Mouse (Mus musculus) neural tube, embryonic 13.5 days (tissue): ENCODE results near the gene Scgb1c1. TPM values are rescaled to one million over a fixed set of nuclear protein-coding genes. Genes with fewer than 3 reads are reported as not detected.

Experiments
- ATAC-seq: fragments of 200-750 bp; cut with Nextera tagmentation; 2 replicates; pipeline ENCODE4 v1.8.0; 2017; ENCODE audit warnings: low read depth, mild to moderate bottlenecking, moderate TSS enrichment, moderate library complexity
- H3K27ac ChIP-seq: fragments of 300-500 bp; sonication (generic); replicated peaks from 2 replicates; pipeline ENCODE4 v1.5.1; 2015; ENCODE audit warnings: moderate library complexity, mild to moderate bottlenecking, inconsistent platforms
- H3K27me3 ChIP-seq: fragments of 300-500 bp; sonication (generic); 2 replicates; pipeline ENCODE4 v1.6.1; 2015; ENCODE audit warnings: mild to moderate bottlenecking, inconsistent platforms
- H3K36me3 ChIP-seq: fragments of 300-500 bp; sonication (generic); 2 replicates; pipeline ENCODE4 v1.6.1; 2015; ENCODE audit warnings: mild to moderate bottlenecking, inconsistent platforms
- H3K4me1 ChIP-seq: fragments of 300-500 bp; sonication (generic); replicated peaks from 2 replicates; pipeline ENCODE4 v1.6.1; 2015; ENCODE audit warnings: inconsistent platforms
- H3K4me2 ChIP-seq: fragments of 300-500 bp; sonication (generic); 2 replicates; pipeline ENCODE4 v1.6.1; 2015; ENCODE audit warnings: inconsistent platforms, mild to moderate bottlenecking, moderate library complexity
- H3K4me3 ChIP-seq: fragments of 300-500 bp; sonication (generic); 2 replicates; pipeline ENCODE4 v1.5.1; 2015; ENCODE audit warnings: mild to moderate bottlenecking, inconsistent platforms
- H3K9ac ChIP-seq: fragments of 300-500 bp; sonication (generic); 2 replicates; pipeline ENCODE4 v1.6.1; 2015; ENCODE audit warnings: moderate library complexity, mild to moderate bottlenecking, inconsistent platforms
- H3K9me3 ChIP-seq: fragments of 300-500 bp; sonication (generic); 2 replicates; pipeline ENCODE4 v1.6.1; 2016; ENCODE audit warnings: inconsistent platforms
- WGBS: fragments of 180-500 bp; shearing (Covaris S2); methylation state at CpG from one replicate; pipeline ENCODE4 v1.1.7; 2015; 5-methylcytosine and 5-hydroxymethylcytosine counted together
- polyA plus RNA-seq: library from polyadenylated mRNA; unstranded; fragments of >200 nt; fragmentation: Nextera tagmentation; extraction: Ambion mirVana; gene quantifications from 2 replicates; pipeline ENCODE4 v1.2.1, GENCODE M21; 2015

Gene Scgb1c1
- polyA plus RNA-seq, 1 experiment from 2014 or later: not detected

DNA sequence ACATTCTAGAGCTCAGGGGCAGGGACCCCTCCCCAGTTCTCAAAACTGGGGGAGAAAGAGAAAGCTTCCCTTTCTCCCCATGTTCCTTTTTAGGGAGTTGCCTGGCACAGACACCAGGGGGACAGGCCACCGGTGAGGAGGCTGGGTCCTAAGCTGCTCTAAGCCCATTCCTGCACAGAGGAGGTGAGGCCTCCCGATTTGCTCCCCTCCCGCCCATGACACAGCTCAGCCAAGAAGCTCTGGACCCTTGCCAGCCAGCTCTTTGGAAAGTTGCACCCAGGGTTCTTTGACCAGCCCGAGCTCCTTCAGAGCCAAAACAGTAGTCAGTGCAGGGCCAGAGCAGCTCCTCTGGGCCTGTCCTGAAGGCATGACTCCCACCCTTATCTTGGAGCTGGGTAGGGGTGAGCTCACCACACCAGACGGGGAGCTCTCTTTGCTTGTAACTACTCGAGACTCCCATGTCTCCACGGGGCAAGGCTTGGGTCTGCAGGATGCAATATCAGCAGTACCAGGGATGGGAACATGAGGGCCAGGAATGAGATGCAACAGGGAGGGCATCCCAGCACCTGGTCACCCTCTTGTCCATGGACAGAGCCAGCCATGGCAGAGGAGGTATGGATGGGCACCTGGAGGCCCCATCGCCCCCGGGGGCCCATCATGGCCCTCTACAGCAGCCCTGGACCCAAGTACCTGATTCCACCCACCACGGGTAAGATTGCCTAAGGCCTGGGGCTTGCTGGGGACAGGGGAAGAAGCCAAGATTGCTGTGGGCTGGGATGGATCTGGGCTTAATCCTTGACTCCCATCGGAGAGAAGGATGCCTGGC lies 2.6 kb downstream of the Scgb1c1 start, which contains the start of gene Odf3:
Gene Odf3 (plus strand): TSS at position 51 of the 826 bp plus-strand sequence.
- H3K9ac ChIP-seq: peak within 1 kb of the TSS; percentile 34; the same call in 1 of the 2 replicates
- peaks cover 22% of the 10 kb centered on the region for H3K36me3 ChIP-seq
- ATAC-seq: no peak
- no peak within 1 kb of the TSS for H3K4me2 ChIP-seq
- H3K27me3 ChIP-seq: peaks cover 14% of the 10 kb centered on the region
- H3K4me1 ChIP-seq: no peaks in the 10 kb centered on the region
- no peak within 1 kb of the TSS for H3K4me3 ChIP-seq
- H3K27ac ChIP-seq: no peak within 1 kb of the TSS
- WGBS: 76% methylated on average over 11 of the region's 11 CpGs
- no peaks in the 10 kb centered on the region for H3K9me3 ChIP-seq

DNA sequence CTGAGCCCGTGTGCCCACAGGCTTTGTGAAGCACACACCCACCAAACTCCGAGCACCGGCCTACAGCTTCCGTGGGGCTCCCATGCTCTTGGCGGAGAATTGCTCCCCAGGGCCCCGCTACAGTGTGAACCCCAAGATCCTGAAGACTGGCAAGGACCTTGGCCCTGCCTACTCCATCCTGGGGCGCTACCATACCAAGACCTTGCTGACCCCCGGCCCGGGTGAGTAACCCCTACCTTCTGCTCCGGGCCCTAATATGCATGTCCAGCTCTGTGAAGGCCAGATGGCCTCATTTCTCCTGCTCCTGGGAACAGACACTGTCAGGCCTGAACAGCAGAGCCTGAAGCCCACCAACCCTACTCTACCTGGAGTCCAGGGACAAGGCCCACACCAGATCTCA lies 3.2 kb downstream of the Scgb1c1 start:
- no peak for ATAC-seq
- Histone ChIP-seq H3K36me3 (peaks cover 28% of the 10 kb centered on the region), H3K9me3 (no peaks in the 10 kb centered on the region), H3K4me3 (no peak overlapping the region), H3K27ac (no peak overlapping the region), H3K27me3 (peaks cover 8% of the 10 kb centered on the region; the same call in 1 of the 2 replicates), H3K9ac (no peak overlapping the region), H3K4me1 (no peaks in the 10 kb centered on the region), H3K4me2 (no peak overlapping the region)
- 88% methylated on average over 10 of the region's 10 CpGs for WGBS

DNA sequence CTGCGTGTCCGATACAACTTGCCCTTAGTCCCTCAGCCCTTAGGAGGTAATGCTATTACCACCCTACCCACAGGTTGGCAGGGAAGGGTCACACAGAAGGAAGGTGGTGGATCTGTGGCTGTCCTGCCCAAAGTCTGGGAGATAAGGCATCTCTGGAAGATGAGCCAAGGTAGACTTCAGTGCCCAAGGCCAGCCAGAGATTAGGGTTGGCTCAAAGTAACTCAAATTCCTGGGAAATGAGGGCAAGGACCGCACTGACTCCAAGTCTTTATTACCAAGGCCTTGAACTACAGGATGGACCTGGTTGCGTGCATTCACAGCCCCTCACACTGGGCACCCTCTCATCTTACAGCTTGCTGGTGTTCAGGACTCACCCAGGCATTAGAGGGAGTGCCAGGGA lies 6.6 kb downstream of the Scgb1c1 start:
- Histone ChIP-seq H3K36me3 (peaks cover 41% of the 10 kb centered on the region), H3K4me1 (peaks cover 12% of the 10 kb centered on the region), H3K9me3 (no peaks in the 10 kb centered on the region), H3K27ac (no peak overlapping the region), H3K27me3 (peaks cover 4% of the 10 kb centered on the region; the same call in 1 of the 2 replicates), H3K9ac (no peak overlapping the region), H3K4me2 (no peak overlapping the region), H3K4me3 (no peak overlapping the region)
- WGBS: 94% methylated on average over 4 of the region's 4 CpGs
- no peak for ATAC-seq

DNA sequence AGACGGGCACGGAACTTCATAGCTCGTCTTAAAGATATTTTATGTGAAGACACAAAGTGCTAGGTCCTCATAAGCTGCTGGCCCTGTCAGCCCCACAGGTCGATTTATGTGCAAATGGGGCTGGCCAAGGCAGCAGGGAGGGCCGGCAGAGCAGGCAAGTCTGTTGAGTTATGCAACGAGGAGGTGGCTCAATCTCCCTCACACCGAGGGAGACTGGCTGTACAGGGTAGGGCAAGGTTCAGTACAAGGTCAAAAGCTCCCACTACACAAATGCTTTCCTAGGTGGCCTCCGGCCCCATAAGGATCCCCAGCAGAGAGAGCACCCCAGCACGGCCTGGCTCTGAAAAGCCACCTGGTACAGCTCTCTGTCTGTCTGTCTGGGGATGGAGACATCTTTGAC lies 8.0 kb downstream of the Scgb1c1 start:
- WGBS: 86% methylated on average over 9 of the region's 9 CpGs
- no peak overlapping the region for H3K4me2 ChIP-seq
- H3K9me3 ChIP-seq: no peaks in the 10 kb centered on the region
- peaks cover 43% of the 10 kb centered on the region for H3K36me3 ChIP-seq
- no peak for ATAC-seq
- H3K9ac ChIP-seq: no peak overlapping the region
- no peak overlapping the region for H3K4me3 ChIP-seq
- no peaks in the 10 kb centered on the region for H3K27me3 ChIP-seq
- no peak overlapping the region for H3K27ac ChIP-seq
- H3K4me1 ChIP-seq: peaks cover 20% of the 10 kb centered on the region

DNA sequence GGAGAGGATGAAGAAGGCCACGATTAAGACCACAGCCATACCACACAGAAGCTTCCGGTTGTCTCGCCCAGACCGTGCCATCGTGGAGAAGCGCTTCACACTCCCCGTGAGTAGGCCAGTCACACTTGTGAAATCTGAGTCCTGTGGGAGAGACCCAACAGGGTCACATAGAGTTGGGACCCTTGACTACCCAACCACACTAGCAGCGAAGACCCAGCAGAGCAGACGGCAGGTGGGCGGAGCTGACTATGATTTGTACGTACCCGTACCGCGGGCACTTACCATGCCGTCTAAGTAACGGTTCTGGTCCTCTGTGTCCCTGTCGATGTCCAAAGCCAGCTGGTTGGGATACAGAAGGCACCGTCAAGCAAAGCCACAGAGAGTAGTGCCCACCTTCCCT lies 9.1 kb downstream of the Scgb1c1 start:
- Histone ChIP-seq H3K36me3 (peaks cover 54% of the 10 kb centered on the region), H3K9me3 (no peaks in the 10 kb centered on the region), H3K4me2 (peak overlapping the region; percentile 99), H3K9ac (no peak overlapping the region), H3K4me1 (peaks cover 31% of the 10 kb centered on the region), H3K27ac (no peak overlapping the region), H3K27me3 (no peaks in the 10 kb centered on the region), H3K4me3 (peak overlapping the region; percentile 67; the same call in 1 of the 2 replicates)
- ATAC-seq: no peak
- 94% methylated on average over 18 of the region's 18 CpGs for WGBS

DNA sequence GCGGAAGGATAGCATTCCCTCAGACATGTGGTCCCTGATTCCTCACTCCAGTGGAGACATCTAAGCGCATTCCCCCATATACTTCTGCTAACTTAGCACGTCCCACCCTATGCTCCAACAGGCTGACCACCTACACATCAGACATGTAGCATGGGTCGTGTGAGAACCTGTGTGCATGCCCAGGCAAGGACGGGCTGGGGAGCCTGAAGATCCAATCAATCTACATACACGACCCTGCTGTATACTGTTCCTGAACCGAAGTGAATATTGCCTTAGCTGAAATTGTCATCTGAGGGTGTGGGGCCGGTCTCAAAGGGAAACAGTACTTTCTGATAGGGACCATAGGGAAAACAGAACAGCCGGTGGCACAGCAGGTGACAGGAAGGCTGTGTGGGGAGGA lies 9.8 kb downstream of the Scgb1c1 start:
- Histone ChIP-seq H3K27ac (0 out of 2 replicates have a peak overlapping the region, but pooled peaks have one; percentile 93), H3K4me2 (peak overlapping the region; percentile 99), H3K9ac (peak overlapping the region; percentile 95), H3K27me3 (no peaks in the 10 kb centered on the region), H3K4me3 (peak overlapping the region; percentile 67), H3K9me3 (no peaks in the 10 kb centered on the region), H3K4me1 (peaks cover 38% of the 10 kb centered on the region), H3K36me3 (peaks cover 59% of the 10 kb centered on the region)
- 76% methylated on average over 9 of the region's 9 CpGs for WGBS
- ATAC-seq: no peak

DNA sequence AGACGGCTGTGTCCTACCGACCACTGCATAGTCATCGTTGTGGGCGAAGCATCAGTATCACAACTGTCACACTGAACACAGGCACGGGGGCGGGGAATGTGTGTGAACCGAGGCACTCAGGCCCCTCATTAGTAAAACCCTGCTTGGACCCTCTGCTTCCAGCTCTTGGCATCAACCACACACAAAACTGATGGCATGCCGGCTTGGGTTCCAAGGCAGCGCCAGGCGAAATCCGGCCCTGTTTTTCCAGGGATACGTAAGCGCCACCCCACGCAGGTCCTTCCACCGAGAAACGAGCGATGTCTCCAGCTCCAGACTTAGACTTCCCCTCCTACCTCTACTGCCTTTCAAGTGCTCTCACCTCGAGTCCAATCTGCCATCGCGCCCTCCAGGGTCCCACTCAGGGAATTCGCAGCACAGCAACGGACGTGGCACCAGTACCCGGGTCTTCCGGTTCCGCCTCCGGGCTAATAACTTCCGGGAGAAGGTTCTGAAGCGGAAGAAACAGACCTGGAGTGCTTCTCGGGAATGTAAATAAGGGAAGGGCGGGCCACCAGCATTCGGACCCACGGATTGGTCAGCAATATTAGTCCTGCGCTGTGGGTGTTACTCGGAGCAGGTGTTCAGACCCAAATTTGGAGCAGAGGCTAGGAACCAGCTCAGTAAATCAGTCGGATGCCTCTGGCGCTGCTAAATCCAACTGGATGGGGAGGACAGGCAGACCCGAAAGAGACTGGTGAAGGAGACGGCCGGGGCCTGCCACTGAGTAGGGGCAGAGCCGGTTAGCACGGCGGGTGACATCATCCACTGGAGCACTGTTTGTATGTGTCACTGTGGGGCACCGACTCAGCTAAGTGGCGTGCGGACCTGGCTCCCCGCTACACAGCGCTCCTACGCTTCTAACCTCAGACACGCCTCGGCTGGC lies 10.8 kb downstream of the Scgb1c1 start, which contains the start of gene Gm45785:
Gene Gm45785 (minus strand): TSS at position 472 of the 925 bp plus-strand sequence.
- Histone ChIP-seq H3K4me1 (peaks cover 42% of the 10 kb centered on the region), H3K9ac (peak within 1 kb of the TSS; percentile 95), H3K4me2 (peak within 1 kb of the TSS; percentile 99), H3K9me3 (no peaks in the 10 kb centered on the region), H3K4me3 (peak within 1 kb of the TSS; percentile 67), H3K27ac (peak within 1 kb of the TSS; percentile 93), H3K27me3 (no peaks in the 10 kb centered on the region), H3K36me3 (peaks cover 64% of the 10 kb centered on the region)
- WGBS: under 1% methylated on average over 51 of the region's 51 CpGs
- peak; percentile 83 for ATAC-seq

DNA sequence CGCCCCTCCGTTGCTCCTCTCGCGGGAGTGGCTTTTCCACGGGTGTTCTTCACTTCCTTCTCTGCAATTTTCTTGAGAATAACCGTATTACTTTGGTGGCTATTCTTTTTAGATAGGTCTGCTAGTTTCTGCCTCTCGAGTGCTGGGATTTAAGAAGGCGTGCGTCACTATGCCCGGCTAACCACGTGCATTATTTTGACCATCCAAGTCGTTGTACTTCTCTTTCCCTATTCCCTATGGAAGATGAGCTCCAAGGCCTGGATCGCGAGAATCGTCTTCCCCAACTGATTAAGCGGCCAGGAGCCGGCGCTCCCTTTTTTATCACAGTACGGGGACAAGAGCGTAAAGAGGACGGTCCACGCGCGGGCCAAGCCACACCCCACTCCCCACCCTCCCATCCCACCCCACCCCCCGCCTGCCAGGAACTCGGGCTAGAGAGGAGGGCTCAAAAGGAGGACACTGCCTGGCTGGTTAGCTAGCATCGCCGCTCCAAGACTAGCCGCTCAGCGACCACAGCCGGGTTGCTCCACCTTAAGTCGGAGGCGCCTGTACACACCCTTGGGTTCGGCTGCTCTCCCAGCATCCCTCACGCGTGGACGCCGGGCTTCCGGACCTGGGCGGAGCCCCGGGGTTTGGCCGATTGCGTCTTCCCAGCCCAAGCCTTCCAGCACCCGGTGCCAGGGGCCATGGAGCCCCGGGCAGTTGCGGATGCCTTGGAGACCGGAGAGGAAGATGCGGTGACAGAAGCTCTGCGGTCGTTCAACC lies 11.6 kb downstream of the Scgb1c1 start, which contains the start of gene Ric8a:
Gene Ric8a (plus strand): TSS at position 173 of the 765 bp plus-strand sequence.
- Histone ChIP-seq H3K4me3 (peak within 1 kb of the TSS; percentile 67), H3K9ac (peak within 1 kb of the TSS; percentile 95), H3K27me3 (no peaks in the 10 kb centered on the region), H3K4me2 (peak within 1 kb of the TSS; percentile 99), H3K9me3 (no peaks in the 10 kb centered on the region), H3K36me3 (peaks cover 65% of the 10 kb centered on the region), H3K27ac (peak within 1 kb of the TSS; percentile 93), H3K4me1 (peaks cover 42% of the 10 kb centered on the region)
- under 1% methylated on average over 50 of the region's 50 CpGs for WGBS
- ATAC-seq: peak; percentile 80

DNA sequence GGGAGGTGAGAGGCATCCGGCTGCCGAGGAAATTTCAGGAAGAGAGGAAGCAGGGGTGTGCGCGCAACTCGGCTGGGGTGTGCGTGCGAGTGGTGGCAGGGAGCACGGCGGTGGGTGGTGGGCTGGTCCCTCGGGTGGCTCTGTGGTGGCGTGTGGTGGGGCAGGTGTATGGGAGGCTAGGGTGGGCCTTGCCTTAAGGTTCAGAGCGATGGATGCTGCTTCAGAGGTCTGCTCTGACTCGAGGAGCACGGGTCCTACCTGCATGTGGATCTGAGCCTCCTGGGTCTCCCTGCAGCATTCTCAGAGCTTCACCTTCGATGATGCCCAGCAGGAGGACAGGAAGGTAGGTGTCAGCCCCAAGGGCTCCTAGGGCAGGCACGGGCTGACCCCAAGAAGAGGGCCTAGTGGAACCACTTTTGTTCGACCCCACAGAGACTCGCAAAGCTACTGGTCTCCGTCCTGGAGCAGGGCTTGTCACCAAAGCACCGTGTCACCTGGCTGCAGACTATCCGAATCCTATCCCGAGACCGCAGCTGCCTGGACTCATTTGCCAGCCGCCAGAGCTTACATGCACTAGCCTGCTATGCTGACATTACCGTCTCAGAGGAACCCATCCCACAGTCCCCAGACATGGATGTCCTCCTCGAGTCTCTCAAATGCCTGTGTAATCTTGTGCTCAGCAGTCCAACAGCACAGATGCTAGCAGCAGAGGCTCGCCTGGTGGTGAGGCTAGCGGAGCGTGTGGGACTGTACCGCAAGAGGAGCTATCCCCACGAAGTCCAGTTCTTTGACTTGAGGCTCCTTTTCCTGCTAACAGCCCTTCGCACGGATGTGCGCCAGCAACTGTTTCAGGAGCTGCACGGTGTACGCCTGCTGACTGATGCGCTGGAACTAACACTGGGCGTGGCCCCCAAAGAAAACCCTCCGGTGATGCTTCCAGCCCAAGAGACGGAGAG lies 12.5 kb downstream of the Scgb1c1 start, which contains the start of gene Bet1l:
Gene Bet1l (minus strand): TSS at position 28 of the 956 bp plus-strand sequence.
- Histone ChIP-seq H3K9me3 (no peaks in the 10 kb centered on the region), H3K4me1 (peaks cover 42% of the 10 kb centered on the region), H3K9ac (peak within 1 kb of the TSS; percentile 95), H3K4me3 (peak within 1 kb of the TSS; percentile 67), H3K36me3 (peaks cover 65% of the 10 kb centered on the region), H3K27ac (peak within 1 kb of the TSS; percentile 93), H3K27me3 (no peaks in the 10 kb centered on the region), H3K4me2 (peak within 1 kb of the TSS; percentile 99)
- 40% methylated on average over 40 of the region's 40 CpGs for WGBS
- ATAC-seq: peak; percentile 54

DNA sequence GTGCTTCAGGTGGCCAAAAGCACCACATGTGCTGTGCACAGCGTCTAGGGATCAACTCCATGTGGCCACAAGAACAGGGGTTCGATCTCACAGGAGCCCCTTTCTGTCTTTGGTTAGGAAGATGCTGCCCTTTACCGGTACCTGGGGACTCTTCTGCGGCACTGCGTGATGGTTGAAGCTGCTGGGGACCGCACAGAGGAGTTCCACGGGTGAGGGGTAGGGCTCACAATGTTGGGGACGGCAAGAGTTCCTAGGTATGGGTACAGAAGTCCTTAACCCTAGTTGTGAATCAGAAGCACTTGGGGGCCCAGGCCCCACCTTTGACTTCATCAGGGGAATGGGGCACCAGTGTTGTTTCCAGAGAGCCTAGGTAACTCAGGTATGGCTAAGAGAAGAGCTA lies 13.4 kb downstream of the Scgb1c1 start:
- peak overlapping the region; percentile 95 for H3K9ac ChIP-seq
- H3K4me3 ChIP-seq: peak overlapping the region; percentile 67
- peaks cover 42% of the 10 kb centered on the region for H3K4me1 ChIP-seq
- H3K4me2 ChIP-seq: peak overlapping the region; percentile 99
- H3K36me3 ChIP-seq: peaks cover 65% of the 10 kb centered on the region
- no peaks in the 10 kb centered on the region for H3K27me3 ChIP-seq
- no peak for ATAC-seq
- H3K9me3 ChIP-seq: no peaks in the 10 kb centered on the region
- WGBS: 94% methylated on average over 8 of the region's 8 CpGs
- no peak overlapping the region for H3K27ac ChIP-seq
